Mouse (Mus musculus) spleen, adult 18-20 months (tissue): ENCODE measurements around the gene Cnr2.

Source experiments
- DNase-seq, 2 experiments: peaks; one replicate each; pipeline ENCODE4 v3.0.0; 2022; ENCODE audit warnings: mixed read lengths in 2 of 2

Cnr2 gene

GRCm38 (mm10) chr4:135876583-135877020, 18.6 kb upstream of the Cnr2 start:
- peak; percentile 73 to 84 for DNase-seq

DNA sequence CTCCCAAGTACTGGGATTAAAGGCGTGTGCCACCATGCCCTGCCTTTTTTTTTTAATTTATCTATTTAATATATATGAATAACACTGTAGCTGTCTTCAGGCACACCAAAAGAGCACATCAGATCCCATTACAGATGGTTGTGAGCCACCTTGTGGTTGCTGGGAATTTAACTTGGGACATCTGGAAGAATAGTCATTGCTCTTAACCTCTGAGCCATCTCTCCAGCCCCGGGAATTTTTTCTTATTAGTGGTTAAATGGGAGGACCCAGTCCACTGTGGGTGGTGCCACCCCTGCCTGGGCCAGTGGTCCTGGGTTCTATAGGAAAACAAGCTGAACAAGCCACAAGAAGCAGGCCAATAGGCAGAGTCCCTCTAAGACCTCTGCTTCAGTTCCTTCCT, 17.5 kb upstream of the Cnr2 start:
- DNase-seq = no peak

GRCm38 (mm10) chr4:135879021-135879420, 16.2 kb upstream of the Cnr2 start:
- no peak for DNase-seq

GRCm38 (mm10) chr4:135880018-135880417, 15.2 kb upstream of the Cnr2 start:
- no peak for DNase-seq

GRCm38 (mm10) chr4:135880576-135880975, 14.6 kb upstream of the Cnr2 start:
- DNase-seq = no peak

- no peak for DNase-seq
These were observed 13.2 kb upstream of the Cnr2 start for GRCm38 (mm10) chr4:135882023-135882422.

DNA sequence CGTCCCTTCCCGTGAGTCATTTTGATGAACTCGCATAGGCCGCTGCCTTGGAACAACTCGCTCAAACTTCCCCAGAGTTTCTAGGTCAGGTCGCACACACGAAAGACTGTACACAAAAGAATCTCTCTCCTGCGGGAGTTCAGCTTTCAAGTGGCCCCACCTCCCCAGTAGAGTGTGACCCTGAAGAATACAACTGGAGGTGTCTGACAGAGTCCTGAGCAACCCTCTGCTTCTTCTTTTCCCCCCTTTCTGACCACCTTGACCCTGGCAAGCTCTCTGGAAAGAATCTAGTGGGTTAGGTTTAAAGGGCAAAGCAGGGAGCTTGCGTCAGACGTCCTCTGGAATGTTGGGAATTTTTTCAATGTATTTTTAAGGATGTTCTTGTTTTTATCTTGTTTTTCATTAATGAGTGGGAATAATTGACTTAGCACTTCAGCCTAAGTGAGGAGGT, 11.8 kb upstream of the Cnr2 start:
- DNase-seq = no peak

DNA sequence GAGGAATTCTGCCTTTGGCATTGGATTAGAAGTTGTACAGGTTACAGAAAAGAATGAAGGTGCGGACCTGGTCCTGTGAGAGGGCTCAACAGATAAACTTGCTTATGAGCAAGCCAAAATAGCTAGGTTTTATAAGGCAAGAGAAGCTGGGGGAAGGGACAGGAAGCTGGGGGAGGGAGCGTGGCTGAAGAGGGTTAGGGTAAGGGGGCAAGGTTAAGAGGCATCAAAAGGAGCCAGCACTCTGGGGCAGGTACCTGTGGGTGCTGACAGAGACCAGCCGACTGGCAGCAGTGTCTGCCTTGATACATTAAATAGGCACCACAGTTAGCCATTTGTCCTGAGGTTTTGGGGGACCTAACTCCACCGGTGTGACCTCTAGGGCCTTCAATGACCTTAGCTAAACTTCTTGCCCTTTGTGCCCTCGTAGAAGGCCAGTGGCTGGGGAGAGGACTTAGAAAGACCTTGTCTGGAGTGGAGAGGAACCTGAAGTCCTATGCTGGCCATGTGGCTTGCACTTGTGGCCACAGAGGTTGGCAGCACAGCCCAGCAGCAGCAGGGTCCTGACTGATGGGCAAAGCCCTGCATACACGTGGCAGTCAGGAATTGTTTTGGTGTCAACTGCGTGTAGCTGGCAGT, 11.2 kb upstream of the Cnr2 start:
- no peak for DNase-seq

DNA sequence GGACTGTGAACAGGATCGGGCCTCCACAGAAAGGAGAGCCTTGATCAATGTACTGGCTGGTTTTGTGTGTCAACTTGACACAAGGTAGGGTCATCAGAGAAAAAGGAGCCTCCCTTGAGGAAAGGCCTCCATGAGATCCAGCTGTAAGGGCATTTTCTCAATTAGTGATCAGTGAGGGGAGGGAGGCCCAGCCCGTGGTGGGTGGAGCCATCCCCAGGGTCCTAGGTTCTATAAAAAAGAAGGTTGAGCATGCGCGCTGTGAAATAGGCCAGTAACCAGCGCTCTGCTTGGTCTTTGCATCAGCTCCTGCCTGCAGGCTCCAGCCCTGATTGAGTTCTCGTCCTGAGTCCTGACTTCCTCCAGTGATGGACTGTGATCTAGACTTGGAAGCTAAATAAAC, 10.7 kb upstream of the Cnr2 start:
- no peak for DNase-seq

GRCm38 (mm10) chr4:135885676-135886075, 9.5 kb upstream of the Cnr2 start:
- DNase-seq = peak in 1 of 2 experiments; percentile 1

- peak in 1 of 2 experiments; percentile 0 for DNase-seq
These were observed 9.0 kb upstream of the Cnr2 start for GRCm38 (mm10) chr4:135886184-135886583.

DNA sequence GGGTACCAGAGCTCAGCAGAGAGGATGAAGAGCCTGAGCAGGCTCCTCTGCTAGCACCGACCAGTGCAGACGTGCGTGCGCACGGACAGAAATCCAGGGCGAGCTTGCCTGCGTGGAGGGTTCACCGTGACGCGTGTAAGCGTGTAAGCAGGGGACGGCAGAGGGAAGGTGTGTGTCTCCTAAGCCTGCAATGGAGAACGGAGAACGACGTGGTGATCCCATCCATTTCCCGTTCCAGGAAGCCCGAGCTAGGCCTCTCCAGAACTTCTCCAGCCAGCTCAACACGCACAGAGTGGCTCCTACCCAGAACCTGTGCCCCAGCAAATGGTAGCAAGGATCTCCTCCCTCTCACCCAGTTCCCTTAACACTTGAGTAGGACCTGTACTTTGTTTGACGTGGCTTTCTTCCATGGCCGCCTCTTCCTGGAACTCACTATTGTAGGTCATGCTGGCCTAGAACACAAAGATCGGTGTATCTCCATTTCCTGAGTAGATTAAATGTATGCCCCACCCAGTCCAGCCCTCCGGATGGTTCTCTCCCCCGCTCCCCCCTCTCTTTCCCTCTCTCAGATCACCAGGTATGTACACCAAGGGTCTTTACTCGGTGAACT, 6.6 kb upstream of the Cnr2 start:
- DNase-seq = no peak

GRCm38 (mm10) chr4:135889146-135889883, 5.9 kb upstream of the Cnr2 start:
- DNase-seq = no peak

DNA sequence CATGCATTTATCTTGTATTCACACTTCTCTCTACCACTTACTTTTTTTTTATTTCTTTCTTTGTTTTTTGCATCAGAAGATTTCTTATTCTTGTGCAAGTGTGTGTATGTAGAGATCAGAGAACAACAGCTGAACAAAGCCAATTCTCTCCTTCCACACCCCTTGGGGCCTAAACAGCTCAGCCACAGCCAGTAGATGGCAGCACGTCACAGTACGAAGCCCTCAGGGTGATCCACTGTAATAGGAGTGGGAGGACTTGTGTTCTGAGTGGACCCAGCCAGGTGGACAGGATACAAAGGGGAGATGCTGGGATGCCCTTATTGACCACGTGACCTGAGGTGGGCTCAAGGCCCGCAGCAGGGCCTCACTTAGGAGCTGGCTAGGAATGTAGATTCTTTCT, 5.3 kb upstream of the Cnr2 start:
- peak; percentile 70 to 82 for DNase-seq

DNA sequence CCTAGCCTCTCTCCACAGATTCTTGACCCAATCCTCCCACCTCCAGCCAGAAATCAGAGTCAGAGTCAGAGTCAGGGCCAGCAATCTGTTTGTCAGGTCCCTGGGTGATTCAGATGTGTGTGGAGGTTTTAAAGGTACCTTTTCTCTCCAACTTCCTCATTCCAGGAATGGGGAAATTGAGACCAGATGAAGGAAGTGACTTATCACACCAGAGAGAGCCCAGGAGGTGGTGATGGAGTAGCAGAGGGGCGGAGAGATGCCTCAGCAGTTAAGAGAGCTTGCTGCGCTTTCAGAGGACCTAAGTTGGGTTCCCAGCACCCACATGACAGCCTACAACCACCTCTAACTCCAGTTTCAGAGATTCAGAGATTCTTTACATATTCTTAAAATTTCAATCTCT, 3.7 kb upstream of the Cnr2 start:
- DNase-seq = no peak

DNA sequence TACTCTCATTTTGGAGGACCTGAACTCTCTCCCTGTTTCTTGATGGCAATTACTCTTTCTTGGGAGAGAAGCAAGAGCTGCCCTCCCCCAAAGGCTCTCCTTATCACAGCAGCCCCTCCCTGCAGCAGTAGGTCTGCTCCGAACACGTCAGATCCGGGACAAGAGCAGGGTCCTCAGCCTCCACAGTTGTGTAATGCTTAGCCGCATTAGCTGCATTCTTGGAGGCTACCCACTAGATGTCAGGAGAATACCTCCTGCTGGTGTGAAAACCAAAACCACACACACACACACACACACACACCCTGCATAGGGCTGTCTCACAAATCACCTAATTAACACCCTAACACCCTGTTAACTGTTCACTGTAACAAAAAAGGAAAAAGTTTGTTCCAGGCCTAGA, 2.3 kb upstream of the Cnr2 start:
- no peak for DNase-seq

- no peak for DNase-seq
These were observed 963 bp downstream of the Cnr2 start for GRCm38 (mm10) chr4:135896157-135896556.

GRCm38 (mm10) chr4:135898380-135899049, 3.3 kb downstream of the Cnr2 start:
- DNase-seq = peak in 1 of 2 experiments; percentile 65

- no peak for DNase-seq
These were observed 3.9 kb downstream of the Cnr2 start for GRCm38 (mm10) chr4:135899050-135899448.

- peak; percentile 77 to 83 for DNase-seq
These were observed 4.8 kb downstream of the Cnr2 start for GRCm38 (mm10) chr4:135900008-135900407.

DNA sequence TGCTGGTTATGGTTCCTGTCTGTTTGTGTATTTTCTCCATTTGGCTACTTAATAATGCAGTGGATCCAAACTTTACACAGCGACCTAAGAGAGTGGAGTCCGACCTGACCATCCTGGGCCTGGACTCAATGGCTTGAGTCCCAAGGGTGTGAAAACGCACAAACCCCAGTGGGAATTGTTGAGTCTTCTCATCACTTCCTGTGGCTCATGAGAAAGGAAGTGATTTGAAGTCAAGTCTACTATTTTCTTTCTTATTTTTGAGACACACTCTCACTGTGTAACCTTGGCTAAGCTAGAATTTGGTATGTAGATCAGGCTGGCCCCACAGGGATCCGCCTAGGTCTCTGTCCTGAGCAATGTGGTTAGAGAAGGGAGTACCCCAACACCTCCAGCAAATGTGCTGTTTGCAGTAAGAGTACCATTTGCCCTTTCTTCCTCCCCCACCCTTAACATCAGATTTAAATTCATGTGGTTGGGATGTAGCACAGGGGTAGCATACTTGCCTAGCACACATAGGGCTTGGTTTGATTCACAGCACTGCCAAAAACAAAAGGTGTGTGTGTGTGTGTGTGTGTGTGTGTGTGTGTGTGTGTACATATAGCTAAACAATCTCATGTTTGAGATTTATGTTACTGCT, 7.5 kb downstream of the Cnr2 start:
- no peak for DNase-seq

DNA sequence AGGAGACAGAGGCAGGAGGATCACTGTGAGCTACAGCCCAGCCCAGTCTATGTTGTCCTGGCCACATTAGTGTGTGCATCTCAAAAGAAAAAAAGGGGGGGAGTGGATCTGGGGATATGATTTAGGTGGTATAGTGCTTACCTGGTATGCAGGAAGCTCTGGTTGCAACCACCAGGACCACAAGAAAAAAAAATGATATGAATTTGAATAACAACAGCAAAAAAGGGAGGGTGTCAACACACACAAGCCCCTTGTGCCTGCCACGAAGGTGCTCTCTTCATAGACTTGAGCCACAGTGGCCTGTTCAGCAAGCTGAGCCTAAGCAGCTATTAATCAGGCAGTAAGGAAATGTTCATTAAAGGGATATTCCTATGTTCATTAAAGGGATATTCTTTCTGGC, 9.6 kb downstream of the Cnr2 start:
- no peak for DNase-seq

GRCm38 (mm10) chr4:135906633-135907032, 11.4 kb downstream of the Cnr2 start:
- no peak for DNase-seq
